Mouse (Mus musculus) midbrain, embryonic 10.5 days (tissue): ENCODE measurements at regions not wholly inside any gene's neighbourhood (a gene's known extent, or its start where the extent isn't known, plus 50 kb on each side); places are given as distances from the start of the nearest gene placed in this dataset.

Experiments used
- DNase-seq: peaks from one replicate; pipeline ENCODE4 v3.0.0-alpha.2; 2017; ENCODE audit warnings: low spot score
- H3K27ac ChIP-seq: fragments of 300-500 bp; sonication (generic); replicated peaks from 2 replicates; pipeline ENCODE4 v1.5.1; 2016; ENCODE audit warnings: mild to moderate bottlenecking
- H3K27me3 ChIP-seq: fragments of 300-500 bp; sonication (generic); 2 replicates; pipeline ENCODE4 v1.6.1; 2016; ENCODE audit warnings: low read depth, mild to moderate bottlenecking; ENCODE audit not compliant: poor library complexity, severe bottlenecking
- H3K36me3 ChIP-seq: fragments of 300-500 bp; sonication (generic); 2 replicates; pipeline ENCODE4 v1.6.1; 2016; ENCODE audit warnings: mild to moderate bottlenecking, moderate library complexity
- H3K4me1 ChIP-seq: fragments of 300-500 bp; sonication (generic); 2 replicates; pipeline ENCODE4 v1.6.1; 2016
- H3K4me3 ChIP-seq: fragments of 300-500 bp; sonication (generic); 2 replicates; pipeline ENCODE4 v1.5.1; 2016; ENCODE audit warnings: mild to moderate bottlenecking, moderate library complexity
- H3K9me3 ChIP-seq: fragments of 300-500 bp; sonication (generic); replicated peaks from 2 replicates; pipeline ENCODE4 v1.6.1; 2016; ENCODE audit warnings: mild to moderate bottlenecking
- WGBS: fragments of 180-500 bp; shearing (Covaris S2); methylation state at CpG from one replicate; pipeline ENCODE4 v1.1.7; 2016; 5-methylcytosine and 5-hydroxymethylcytosine counted together

GRCm38 (mm10) chr3:52198751-52199738 is 69.1 kb upstream of the Foxo1 start:
- Histone ChIP-seq H3K4me3 (no peak overlapping the region), H3K27ac (no peak overlapping the region), H3K4me1 (peaks cover 26% of the 10 kb centered on the region), H3K36me3 (no peaks in the 10 kb centered on the region), H3K27me3 (peaks cover 10% of the 10 kb centered on the region), H3K9me3 (no peaks in the 10 kb centered on the region)
- WGBS, result 80% methylated on average over 17 of the region's 17 CpGs
- no peak for DNase-seq

- Histone ChIP-seq H3K27ac (no peak overlapping the region), H3K4me3 (no peak overlapping the region), H3K4me1 (peaks cover 20% of the 10 kb centered on the region), H3K27me3 (no peaks in the 10 kb centered on the region), H3K36me3 (no peaks in the 10 kb centered on the region), H3K9me3 (peaks cover 5% of the 10 kb centered on the region; the same call in 1 of the 2 replicates)
- WGBS, result 74% methylated on average over 4 of the region's 4 CpGs
- DNase-seq, result no peak
These were observed 68.0 kb upstream of the Foxo1 start for GRCm38 (mm10) chr3:52200106-52200505.

- WGBS, result 16% methylated on average over 24 of the region's 24 CpGs
- Histone ChIP-seq H3K4me3 (peak overlapping the region; percentile 41), H3K9me3 (peaks cover 4% of the 10 kb centered on the region; the same call in 1 of the 2 replicates), H3K4me1 (peaks cover 13% of the 10 kb centered on the region), H3K27me3 (peaks cover 21% of the 10 kb centered on the region), H3K36me3 (no peaks in the 10 kb centered on the region), H3K27ac (no peak overlapping the region)
- no peak for DNase-seq
These were observed 57.4 kb upstream of the Foxo1 start for GRCm38 (mm10) chr3:52210556-52211302.

GRCm38 (mm10) chr3:52211303-52211695 is 56.8 kb upstream of the Foxo1 start:
- Histone ChIP-seq H3K27ac (no peak overlapping the region), H3K9me3 (peaks cover 3% of the 10 kb centered on the region; the same call in 1 of the 2 replicates), H3K27me3 (peaks cover 21% of the 10 kb centered on the region), H3K36me3 (no peaks in the 10 kb centered on the region), H3K4me1 (peaks cover 13% of the 10 kb centered on the region), H3K4me3 (peak overlapping the region; percentile 41; the same call in 1 of the 2 replicates)
- 25% methylated on average over 5 of the region's 6 CpGs for WGBS
- DNase-seq, result no peak

- Histone ChIP-seq H3K4me1 (peaks cover 13% of the 10 kb centered on the region), H3K36me3 (no peaks in the 10 kb centered on the region), H3K27ac (no peak overlapping the region), H3K27me3 (peaks cover 21% of the 10 kb centered on the region), H3K4me3 (no peak overlapping the region), H3K9me3 (no peaks in the 10 kb centered on the region)
- WGBS, result 92% methylated on average over 7 of the region's 7 CpGs
- DNase-seq, result no peak
These were observed 54.0 kb upstream of the Foxo1 start for GRCm38 (mm10) chr3:52214114-52214513.

- Histone ChIP-seq H3K36me3 (no peaks in the 10 kb centered on the region), H3K27me3 (peaks cover 13% of the 10 kb centered on the region), H3K27ac (no peak overlapping the region), H3K4me3 (no peak overlapping the region), H3K9me3 (no peaks in the 10 kb centered on the region), H3K4me1 (peaks cover 13% of the 10 kb centered on the region)
- DNase-seq, result no peak
- WGBS, result 90% methylated on average over 9 of the region's 9 CpGs
These were observed 53.1 kb upstream of the Foxo1 start for GRCm38 (mm10) chr3:52215083-52215482.
